Mouse (Mus musculus): ENCODE results near the gene Plce1. TPM values are rescaled to one million over a fixed set of nuclear protein-coding genes. Genes with fewer than 3 reads are reported as not detected.

Plce1 gene
- total and polyA plus RNA-seq, 3 experiments: not detected

- H3K79me2 ChIP-seq (ENCODE audit: control insufficient read depth, insufficient read depth, low read length, poor library complexity): no peaks in the 10 kb centered on the region
- no peak overlapping the region for H3K4me3 ChIP-seq (ENCODE audit: control insufficient read depth in 1 of 2, insufficient read depth in 1 of 2, low read depth in 2 of 2, low read length in 2 of 2)
- H3K27me3 ChIP-seq (ENCODE audit: control insufficient read depth in 1 of 2, insufficient read depth in 2 of 2, low read length in 2 of 2): no peaks in the 10 kb centered on the region
- no peaks in the 10 kb centered on the region for H3K9me3 ChIP-seq (replicated peaks; ENCODE audit: insufficient read depth, low read length)
- H3K9ac ChIP-seq (ENCODE audit: control insufficient read depth, low read depth, low read length, poor library complexity, severe bottlenecking): no peak overlapping the region
- TF ChIP-seq RCOR1 (IDR thresholded peaks at IDR 0.05; ENCODE audit: low read depth, low read length): no peak
- TF ChIP-seq TBP (IDR thresholded peaks at IDR 0.05; ENCODE audit: low read depth, low read length): no peak
- TF ChIP-seq CHD2 (IDR thresholded peaks at IDR 0.05; ENCODE audit: low read length): no peak
- no peak for TF ChIP-seq SMC3 (IDR thresholded peaks at IDR 0.05; ENCODE audit: low read depth, low read length)
- no peak for TF ChIP-seq CTCF (IDR thresholded peaks at IDR 0.05 in 2 of 3, conservative IDR thresholded peaks at IDR 0.05 in 1 of 3; ENCODE audit: control insufficient read depth in 1 of 3, insufficient read depth in 1 of 3, low read depth in 2 of 3, low read length in 3 of 3, poor library complexity in 1 of 3, severe bottlenecking in 1 of 3)
- no peak for TF ChIP-seq RAD21 (IDR thresholded peaks at IDR 0.05; ENCODE audit: low read depth, low read length)
- TF ChIP-seq GATA1 (IDR thresholded peaks at IDR 0.05; ENCODE audit: low read depth, low read length): no peak
- TF ChIP-seq MEF2A (IDR thresholded peaks at IDR 0.05; ENCODE audit: extremely low read depth, insufficient replicate concordance, low read depth, low read length, poor library complexity, severe bottlenecking): no peak
- TF ChIP-seq POLR2AphosphoS2 (IDR thresholded peaks at IDR 0.05; ENCODE audit: low read length): no peak
- no peaks in the 10 kb centered on the region for H3K4me1 ChIP-seq (ENCODE audit: control insufficient read depth in 1 of 2, insufficient read depth in 2 of 2, low read length in 2 of 2)
- no peak for DNase-seq (ENCODE audit: low read depth, low spot score)
- no peak overlapping the region for H3K27ac ChIP-seq (ENCODE audit: control insufficient read depth, low read depth, low read length)
- no peaks in the 10 kb centered on the region for H3K36me3 ChIP-seq (ENCODE audit: control insufficient read depth in 1 of 2, insufficient read depth in 2 of 2, low read length in 2 of 2)
These were observed 120.2 kb downstream of the Plce1 start for GRCm38 (mm10) chr19:38601127-38601526.

- Histone ChIP-seq H3K4me1 (ENCODE audit: control insufficient read depth in 1 of 2, insufficient read depth in 2 of 2, low read length in 2 of 2) (no peaks in the 10 kb centered on the region), H3K9me3 (replicated peaks; ENCODE audit: insufficient read depth, low read length) (no peaks in the 10 kb centered on the region), H3K27me3 (ENCODE audit: control insufficient read depth in 1 of 2, insufficient read depth in 2 of 2, low read length in 2 of 2) (no peaks in the 10 kb centered on the region), H3K36me3 (ENCODE audit: control insufficient read depth in 1 of 2, insufficient read depth in 2 of 2, low read length in 2 of 2) (no peaks in the 10 kb centered on the region), H3K27ac (ENCODE audit: control insufficient read depth, low read depth, low read length) (no peak overlapping the region), H3K79me2 (ENCODE audit: control insufficient read depth, insufficient read depth, low read length, poor library complexity) (no peaks in the 10 kb centered on the region), H3K9ac (ENCODE audit: control insufficient read depth, low read depth, low read length, poor library complexity, severe bottlenecking) (no peak overlapping the region), H3K4me3 (ENCODE audit: control insufficient read depth in 1 of 2, insufficient read depth in 1 of 2, low read depth in 2 of 2, low read length in 2 of 2) (no peak overlapping the region)
- TF ChIP-seq RCOR1 (IDR thresholded peaks at IDR 0.05; ENCODE audit: low read depth, low read length): no peak
- no peak for TF ChIP-seq TAL1 (IDR thresholded peaks at IDR 0.05; ENCODE audit: low read length)
- no peak for TF ChIP-seq HCFC1 (IDR thresholded peaks at IDR 0.05; ENCODE audit: low read depth, low read length)
- TF ChIP-seq POLR2AphosphoS5 (IDR thresholded peaks at IDR 0.05; ENCODE audit: borderline replicate concordance, low read depth, low read length): no peak
- no peak for TF ChIP-seq UBTF (IDR thresholded peaks at IDR 0.05; ENCODE audit: borderline replicate concordance, insufficient read depth, low read depth, low read length)
- TF ChIP-seq MYC (IDR thresholded peaks at IDR 0.05; ENCODE audit: low read depth, low read length): no peak
- no peak for TF ChIP-seq CTCF (IDR thresholded peaks at IDR 0.05 in 2 of 3, conservative IDR thresholded peaks at IDR 0.05 in 1 of 3; ENCODE audit: control insufficient read depth in 1 of 3, insufficient read depth in 1 of 3, low read depth in 2 of 3, low read length in 3 of 3, poor library complexity in 1 of 3, severe bottlenecking in 1 of 3)
- TF ChIP-seq MXI1 (IDR thresholded peaks at IDR 0.05; ENCODE audit: low read depth, low read length): no peak
- TF ChIP-seq POLR2A (IDR thresholded peaks at IDR 0.05; ENCODE audit: control insufficient read depth in 1 of 2, insufficient read depth in 1 of 2, low read depth in 1 of 2, low read length in 2 of 2, poor library complexity in 1 of 2): no peak
- no peak for TF ChIP-seq E2F4 (IDR thresholded peaks at IDR 0.05; ENCODE audit: borderline replicate concordance, low read depth, low read length)
- no peak for TF ChIP-seq CHD1 (IDR thresholded peaks at IDR 0.05; ENCODE audit: low read depth, low read length)
- TF ChIP-seq TBP (IDR thresholded peaks at IDR 0.05; ENCODE audit: low read depth, low read length): no peak
- TF ChIP-seq MAZ (IDR thresholded peaks at IDR 0.05; ENCODE audit: low read depth, low read length): no peak
- no peak for DNase-seq (ENCODE audit: low read depth, low spot score)
These were observed 121.9 kb downstream of the Plce1 start for GRCm38 (mm10) chr19:38602811-38603210.
